Mouse (Mus musculus) embryonic fibroblast, embryonic 13.5 days (primary cell): ENCODE results near the gene Cntn2.

Source experiments
- CTCF ChIP-seq: IDR thresholded peaks from 2 replicates; pipeline ENCODE4 v1.5.1; 2011; ENCODE audit warnings: mild to moderate bottlenecking, control low read depth, low read length, moderate library complexity, borderline replicate concordance; ENCODE audit not compliant: insufficient read depth
- POLR2A ChIP-seq: IDR thresholded peaks from 2 replicates; pipeline ENCODE4 v1.6.1; 2011; ENCODE audit warnings: low read depth, mild to moderate bottlenecking, control low read depth, low read length, moderate library complexity

- TF ChIP-seq CTCF (no peak), POLR2A (no peak)
Observed at GRCm38 (mm10) chr1:132528647-132529334, 14.3 kb downstream of the Cntn2 start.
